Mouse (Mus musculus): ENCODE results near the gene Upp1.
A peak's percentile ranks its signal among the peaks of the same experiment; 100 is the strongest.

Gene Upp1

DNA sequence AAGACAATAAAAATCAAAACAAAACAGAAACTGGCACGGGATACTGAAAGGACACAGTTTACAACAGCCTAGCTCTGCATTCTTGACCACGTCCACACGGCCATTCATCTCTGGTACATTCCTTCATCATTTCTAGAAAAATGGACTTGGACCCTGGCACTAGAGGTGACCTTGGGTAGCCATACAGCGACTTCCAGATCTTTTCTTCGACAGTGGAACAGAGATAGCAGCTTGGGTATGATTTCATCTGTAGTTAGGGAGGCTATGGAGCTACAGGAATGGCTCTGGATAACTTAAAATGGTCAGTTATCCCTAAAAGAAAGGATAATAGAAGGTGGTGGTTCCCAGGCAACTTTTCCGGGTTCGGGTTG is at the start of gene Upp1:
Gene Upp1 (plus strand): TSS at position 54 of the 371 bp plus-strand sequence.
- H3K27me3 ChIP-seq (ENCODE audit: insufficient read depth, low read length), result no peaks in the 10 kb centered on the region
- peaks cover 62% of the 10 kb centered on the region for H3K4me1 ChIP-seq (replicated peaks; ENCODE audit: low read depth, low read length)
- H3K9me3 ChIP-seq (ENCODE audit: low read length), result no peaks in the 10 kb centered on the region
- H3K4me3 ChIP-seq (replicated peaks; ENCODE audit: low read length), result peak within 1 kb of the TSS; percentile 94
- TF ChIP-seq CTCF (conservative IDR thresholded peaks at IDR 0.05; ENCODE audit: low read length) (no peak), POU5F1 (IDR thresholded peaks at IDR 0.05; ENCODE audit: borderline replicate concordance, low read length) (no peak), NANOG (IDR thresholded peaks at IDR 0.05; ENCODE audit: borderline replicate concordance, low read length) (no peak)
- peaks cover 37% of the 10 kb centered on the region for H3K36me3 ChIP-seq (ENCODE audit: insufficient read depth, low read length)

DNA sequence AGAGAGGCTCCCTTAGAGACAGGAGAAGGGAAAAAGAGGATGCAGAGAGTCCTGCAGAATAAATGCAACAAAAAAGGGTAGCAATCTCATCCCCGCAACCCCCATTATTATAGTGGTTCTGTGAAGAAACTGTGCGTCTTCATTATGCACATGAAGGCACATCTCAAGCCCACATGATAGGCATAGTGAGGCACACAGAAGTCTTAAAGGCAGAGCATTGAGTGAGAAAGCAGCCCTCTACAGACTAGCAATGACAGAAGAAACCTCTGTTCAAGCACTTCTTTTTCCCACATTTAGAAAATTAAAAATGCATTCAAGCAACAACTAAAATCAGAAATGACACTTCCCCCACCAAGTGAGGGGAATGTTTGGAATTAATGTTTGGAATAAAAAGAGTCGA is 41.5 kb upstream of the Upp1 start:
- 0 out of 2 replicates have a peak, but pooled peaks cover 6% of the 10 kb centered on the region for H3K9me3 ChIP-seq (ENCODE audit: low read length)
- H3K4me3 ChIP-seq (replicated peaks; ENCODE audit: low read length), result no peak overlapping the region
- H3K4me1 ChIP-seq (replicated peaks; ENCODE audit: low read depth, low read length), result no peaks in the 10 kb centered on the region
- TF ChIP-seq NANOG (IDR thresholded peaks at IDR 0.05; ENCODE audit: borderline replicate concordance, low read length), result no peak
- no peaks in the 10 kb centered on the region for H3K27me3 ChIP-seq (ENCODE audit: insufficient read depth, low read length)
- no peaks in the 10 kb centered on the region for H3K36me3 ChIP-seq (ENCODE audit: insufficient read depth, low read length)

DNA sequence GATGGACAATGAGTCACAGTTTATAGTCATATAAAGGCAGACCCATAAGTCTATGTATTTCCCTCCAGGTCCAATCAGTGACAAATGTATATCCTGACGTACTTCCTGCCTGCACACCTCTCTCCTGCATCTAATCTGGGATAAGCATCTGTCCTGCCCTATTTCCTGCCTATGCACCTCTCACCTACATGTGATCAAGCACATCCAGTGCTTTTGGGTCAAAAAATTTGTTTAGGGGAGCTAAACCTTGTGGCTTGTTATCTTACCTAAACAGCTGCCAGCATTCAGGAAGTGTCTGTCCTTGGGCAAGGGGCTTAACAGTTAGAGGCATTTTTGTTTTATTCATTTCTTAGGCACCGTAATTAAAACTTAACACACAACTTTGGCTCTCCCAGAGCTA is 4.7 kb upstream of the Upp1 start:
- Histone ChIP-seq H3K4me1 (replicated peaks; ENCODE audit: low read depth, low read length) (peaks cover 40% of the 10 kb centered on the region), H3K36me3 (ENCODE audit: insufficient read depth, low read length) (no peaks in the 10 kb centered on the region), H3K4me3 (replicated peaks; ENCODE audit: low read length) (no peak overlapping the region), H3K9me3 (ENCODE audit: low read length) (no peaks in the 10 kb centered on the region), H3K27me3 (ENCODE audit: insufficient read depth, low read length) (no peaks in the 10 kb centered on the region)
- no peak for TF ChIP-seq CTCF (conservative IDR thresholded peaks at IDR 0.05; ENCODE audit: low read length)
- TF ChIP-seq POU5F1 (IDR thresholded peaks at IDR 0.05; ENCODE audit: borderline replicate concordance, low read length), result no peak
- TF ChIP-seq NANOG (IDR thresholded peaks at IDR 0.05; ENCODE audit: borderline replicate concordance, low read length), result no peak

DNA sequence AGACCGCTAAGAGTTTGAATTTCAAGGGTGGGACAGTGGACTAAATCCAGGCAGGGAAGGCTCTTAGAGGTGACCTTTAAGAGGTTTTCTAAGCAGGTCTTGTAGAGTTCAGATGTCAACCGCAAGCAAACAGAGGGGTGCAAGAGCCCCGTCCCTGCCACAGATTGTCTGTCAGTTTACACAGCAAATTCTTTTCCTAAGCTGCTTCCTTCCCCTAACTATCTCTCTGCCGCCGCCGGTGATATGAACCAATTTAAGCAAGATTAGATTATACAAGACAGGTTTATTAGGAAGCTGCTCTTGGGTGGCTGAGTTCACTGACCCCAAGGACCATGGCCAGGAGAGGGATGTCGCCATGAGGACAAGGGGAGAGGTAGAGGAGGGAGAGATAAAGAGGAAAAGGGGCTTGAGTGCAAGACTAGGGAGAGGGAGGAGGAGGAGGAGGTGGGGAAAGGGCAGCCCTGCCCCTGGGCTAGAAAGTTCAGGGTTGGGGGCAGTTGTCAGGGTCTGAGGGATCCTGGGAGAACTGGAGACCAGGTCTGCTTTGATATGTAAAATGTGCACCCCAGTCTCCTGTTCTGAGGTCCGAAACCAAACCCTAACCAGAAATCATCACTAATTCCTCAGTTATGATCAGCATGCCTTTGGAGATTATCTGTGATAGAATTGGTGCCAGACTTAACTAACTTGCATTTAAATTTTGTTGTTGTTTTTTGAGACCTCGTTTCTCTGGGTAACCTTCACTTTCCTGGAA is 2.4 kb upstream of the Upp1 start:
- Histone ChIP-seq H3K27me3 (ENCODE audit: insufficient read depth, low read length) (no peaks in the 10 kb centered on the region), H3K4me3 (replicated peaks; ENCODE audit: low read length) (peak overlapping the region; percentile 62), H3K36me3 (ENCODE audit: insufficient read depth, low read length) (peaks cover 13% of the 10 kb centered on the region), H3K9me3 (ENCODE audit: low read length) (no peaks in the 10 kb centered on the region), H3K4me1 (replicated peaks; ENCODE audit: low read depth, low read length) (peaks cover 46% of the 10 kb centered on the region)
- no peak for TF ChIP-seq CTCF (conservative IDR thresholded peaks at IDR 0.05; ENCODE audit: low read length)
- peak; percentile 63; the same call in 1 of the 2 replicates for TF ChIP-seq POU5F1 (IDR thresholded peaks at IDR 0.05; ENCODE audit: borderline replicate concordance, low read length)
- TF ChIP-seq NANOG (IDR thresholded peaks at IDR 0.05; ENCODE audit: borderline replicate concordance, low read length), result no peak

DNA sequence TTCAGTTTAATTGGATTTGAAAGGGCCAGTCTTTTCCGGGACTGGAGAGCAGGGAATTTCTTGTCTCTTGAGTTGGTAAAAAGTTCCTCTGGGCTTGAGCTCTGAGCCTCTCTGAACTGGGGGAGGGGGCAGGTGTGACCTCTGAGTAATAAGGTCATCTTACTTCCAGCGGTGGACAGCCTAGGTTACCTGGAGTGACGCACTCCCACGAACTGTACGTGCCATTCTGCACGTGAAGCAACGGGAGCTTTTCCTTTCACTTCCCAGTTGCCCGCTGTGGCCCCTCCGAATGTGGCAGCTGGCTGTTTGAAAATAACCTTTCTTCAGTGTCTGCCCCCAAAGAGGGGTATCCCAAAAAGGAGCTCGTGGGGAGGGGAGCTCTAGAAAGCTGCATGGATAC is 1.8 kb upstream of the Upp1 start:
- peak overlapping the region; percentile 62 for H3K4me3 ChIP-seq (replicated peaks; ENCODE audit: low read length)
- H3K27me3 ChIP-seq (ENCODE audit: insufficient read depth, low read length), result no peaks in the 10 kb centered on the region
- H3K4me1 ChIP-seq (replicated peaks; ENCODE audit: low read depth, low read length), result peaks cover 52% of the 10 kb centered on the region
- H3K36me3 ChIP-seq (ENCODE audit: insufficient read depth, low read length), result peaks cover 18% of the 10 kb centered on the region
- H3K9me3 ChIP-seq (ENCODE audit: low read length), result no peaks in the 10 kb centered on the region
- TF ChIP-seq POU5F1 (IDR thresholded peaks at IDR 0.05; ENCODE audit: borderline replicate concordance, low read length) (no peak), CTCF (conservative IDR thresholded peaks at IDR 0.05; ENCODE audit: low read length) (no peak), NANOG (IDR thresholded peaks at IDR 0.05; ENCODE audit: borderline replicate concordance, low read length) (peak; percentile 40)

DNA sequence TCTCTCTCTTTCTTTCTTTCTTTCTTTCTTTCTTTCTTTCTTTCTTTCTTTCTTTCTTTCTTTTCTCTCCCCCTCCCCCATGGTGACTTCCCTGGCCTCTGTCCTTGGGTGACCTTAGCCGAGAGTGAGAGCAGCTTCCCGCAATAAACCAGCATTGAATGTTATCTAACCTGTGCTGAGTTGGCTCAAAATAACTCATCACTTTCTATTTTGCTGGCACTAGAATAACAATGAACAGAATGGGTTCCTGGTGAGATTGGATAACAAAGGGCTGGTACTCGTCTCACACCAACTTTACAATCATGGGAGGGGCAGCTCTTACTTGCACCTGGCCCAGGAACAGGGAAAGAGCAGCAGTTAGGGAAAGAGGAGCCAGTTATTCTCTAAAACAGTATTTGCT is 987 bp upstream of the Upp1 start:
- Histone ChIP-seq H3K27me3 (ENCODE audit: insufficient read depth, low read length) (no peaks in the 10 kb centered on the region), H3K4me3 (replicated peaks; ENCODE audit: low read length) (peak overlapping the region; percentile 94), H3K4me1 (replicated peaks; ENCODE audit: low read depth, low read length) (peaks cover 60% of the 10 kb centered on the region), H3K9me3 (ENCODE audit: low read length) (no peaks in the 10 kb centered on the region), H3K36me3 (ENCODE audit: insufficient read depth, low read length) (peaks cover 26% of the 10 kb centered on the region)
- TF ChIP-seq POU5F1 (IDR thresholded peaks at IDR 0.05; ENCODE audit: borderline replicate concordance, low read length), result peak; percentile 83; the same call in 1 of the 2 replicates
- TF ChIP-seq CTCF (conservative IDR thresholded peaks at IDR 0.05; ENCODE audit: low read length), result no peak
- TF ChIP-seq NANOG (IDR thresholded peaks at IDR 0.05; ENCODE audit: borderline replicate concordance, low read length), result peak; percentile 98

DNA sequence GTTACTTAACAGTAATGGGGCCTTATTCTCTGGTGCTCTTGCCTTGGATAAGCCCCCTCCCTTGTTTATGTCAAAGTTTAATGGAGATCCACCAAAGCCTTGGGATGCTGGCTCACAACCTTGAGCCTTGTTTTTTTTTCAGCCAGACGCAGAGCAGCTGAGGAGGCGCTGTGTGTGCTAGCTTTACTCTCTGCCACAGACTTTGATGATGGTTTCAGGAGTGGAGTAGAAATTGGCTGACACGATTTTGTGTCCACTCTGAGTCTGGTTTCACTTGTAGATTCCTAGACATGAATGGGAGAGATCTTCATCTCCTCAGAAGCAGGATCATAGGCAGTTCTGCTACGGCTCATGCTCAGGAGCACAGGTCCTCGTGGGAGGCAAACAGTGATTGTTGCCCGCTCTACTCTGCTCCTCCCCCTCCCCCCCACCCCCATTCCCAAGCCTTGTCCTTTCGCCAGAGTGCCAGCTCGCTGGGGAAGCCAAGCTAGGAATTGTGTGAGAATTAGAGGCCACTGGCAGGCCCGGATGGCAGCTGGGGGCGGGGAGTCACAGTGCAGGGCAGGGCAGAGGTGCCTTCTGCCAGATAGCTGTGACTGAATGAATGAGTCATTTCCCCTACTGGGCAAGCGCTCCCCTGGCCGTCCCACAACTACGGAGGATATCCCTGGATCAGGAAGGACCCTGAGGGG is 399 bp upstream of the Upp1 start:
- H3K36me3 ChIP-seq (ENCODE audit: insufficient read depth, low read length), result peaks cover 32% of the 10 kb centered on the region
- H3K4me1 ChIP-seq (replicated peaks; ENCODE audit: low read depth, low read length), result peaks cover 62% of the 10 kb centered on the region
- no peaks in the 10 kb centered on the region for H3K9me3 ChIP-seq (ENCODE audit: low read length)
- TF ChIP-seq NANOG (IDR thresholded peaks at IDR 0.05; ENCODE audit: borderline replicate concordance, low read length) (no peak), CTCF (conservative IDR thresholded peaks at IDR 0.05; ENCODE audit: low read length) (no peak), POU5F1 (IDR thresholded peaks at IDR 0.05; ENCODE audit: borderline replicate concordance, low read length) (no peak)
- H3K4me3 ChIP-seq (replicated peaks; ENCODE audit: low read length), result peak overlapping the region; percentile 94
- no peaks in the 10 kb centered on the region for H3K27me3 ChIP-seq (ENCODE audit: insufficient read depth, low read length)

DNA sequence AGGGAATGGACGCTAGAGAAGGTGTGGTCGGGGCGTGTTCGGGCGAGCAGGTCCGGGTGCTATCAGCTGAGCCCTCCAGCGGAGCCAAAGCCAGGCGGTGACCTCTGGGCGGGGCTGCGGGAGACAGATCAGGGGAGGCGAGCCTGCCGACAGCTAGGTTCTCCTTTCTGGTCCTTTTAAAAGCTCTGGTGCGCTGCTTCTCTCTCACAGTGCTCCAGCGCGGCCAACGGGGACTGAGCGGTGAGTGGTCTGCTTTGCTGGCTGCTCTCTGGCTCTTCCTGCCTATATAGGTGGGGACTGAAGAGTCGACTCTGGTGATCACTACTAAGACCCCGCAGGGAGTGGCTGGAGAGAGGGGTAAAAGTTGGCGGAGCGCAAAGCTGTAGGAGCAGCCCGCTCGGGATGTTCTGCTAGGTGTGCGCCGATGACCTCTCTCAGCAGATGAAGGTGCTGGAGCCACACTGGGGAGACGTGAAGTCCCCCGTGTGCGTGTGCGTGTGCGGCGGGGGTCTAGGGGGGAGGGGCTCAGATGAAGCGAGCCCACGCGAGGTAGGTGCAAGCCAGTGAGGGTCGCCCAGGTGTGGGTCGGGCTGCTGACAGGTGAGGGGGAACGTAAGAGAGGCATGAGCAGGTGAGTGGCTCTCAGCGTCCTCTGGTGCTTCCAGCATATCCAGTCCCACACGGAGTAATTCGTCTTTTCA is 668 bp downstream of the Upp1 start:
- Histone ChIP-seq H3K27me3 (ENCODE audit: insufficient read depth, low read length) (no peaks in the 10 kb centered on the region), H3K4me1 (replicated peaks; ENCODE audit: low read depth, low read length) (peaks cover 62% of the 10 kb centered on the region), H3K4me3 (replicated peaks; ENCODE audit: low read length) (peak overlapping the region; percentile 94), H3K36me3 (ENCODE audit: insufficient read depth, low read length) (peaks cover 42% of the 10 kb centered on the region), H3K9me3 (ENCODE audit: low read length) (no peaks in the 10 kb centered on the region)
- no peak for TF ChIP-seq CTCF (conservative IDR thresholded peaks at IDR 0.05; ENCODE audit: low read length)
- TF ChIP-seq NANOG (IDR thresholded peaks at IDR 0.05; ENCODE audit: borderline replicate concordance, low read length), result no peak
- TF ChIP-seq POU5F1 (IDR thresholded peaks at IDR 0.05; ENCODE audit: borderline replicate concordance, low read length), result no peak
